In the genomic region with DNA sequence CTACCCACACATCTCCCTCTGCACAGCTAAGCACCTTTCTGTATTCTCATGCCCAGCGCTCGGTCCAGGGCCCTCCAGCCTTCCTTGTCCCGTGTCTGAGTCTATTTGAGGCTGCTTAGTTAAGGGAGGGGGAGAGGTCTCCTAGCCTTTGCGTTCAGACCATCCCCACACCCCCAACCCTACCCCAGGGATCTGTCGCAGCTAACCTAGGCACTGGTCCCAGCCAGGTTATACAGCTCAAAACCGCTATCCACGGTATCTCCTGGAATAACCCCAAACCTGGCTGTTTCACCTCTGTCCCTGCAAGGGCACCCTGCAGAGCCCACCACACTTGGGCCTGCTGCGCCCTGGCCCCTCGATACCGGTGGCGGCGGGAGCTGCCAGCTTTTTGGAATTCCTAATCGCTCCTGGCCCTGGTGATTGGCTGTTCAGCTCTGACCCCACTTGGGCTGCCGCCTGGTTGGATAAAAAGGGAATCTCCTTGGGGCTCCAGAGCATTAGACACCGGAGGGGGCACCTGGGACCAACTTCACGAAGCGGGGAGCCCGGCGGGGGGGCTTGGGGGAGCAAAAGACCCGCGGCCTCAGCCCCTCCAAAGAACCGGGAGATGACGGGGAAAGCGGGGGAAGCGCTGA, we compare ENCODE assay signal across 13 mouse cellular contexts. TPM values are rescaled to one million over a fixed set of nuclear protein-coding genes. Genes with fewer than 3 reads are reported as not detected.
DNase-seq lines count a peak whose midpoint lies in the region; ATAC-seq lines count a peak whose summit lies in the region.
"Had no signal": no experiment of that assay in that cellular context is flagged by ENCODE, and none has a peak within 500 bp of the region (broad histone marks: within the 10 kb centered on the region; RNA-seq: fewer than 3 reads in every experiment).

TSS of gene Vsx2 (plus strand) at position 427 of the 635 bp plus-strand sequence.

- no peak for ATAC-seq in kidney, embryonic 14.5 days (ENCODE audit: low FRiP score, low TSS enrichment)
- no peak for ATAC-seq in kidney, embryonic 16.5 days (ENCODE audit: low FRiP score, low TSS enrichment)
- no peak; the same call in 1 of the 2 replicates for ATAC-seq in embryonic facial prominence, embryonic 12.5 days (ENCODE audit: insufficient number of reproducible peaks, insufficient read depth, low FRiP score, low TSS enrichment)
- ATAC-seq in hindbrain, embryonic 16.5 days, result no peak; the same call in 1 of the 2 replicates
- ATAC-seq in neural tube, embryonic 12.5 days (ENCODE audit: low FRiP score, low read depth), result no peak

- no peaks in the 10 kb centered on the region for H3K4me1 ChIP-seq in kidney, embryonic 14.5 days (ENCODE audit: control insufficient read depth, insufficient read depth, low read length)
- peaks cover 7% of the 10 kb centered on the region; the same call in 1 of the 2 replicates for H3K4me1 ChIP-seq in kidney, embryonic 16.5 days (ENCODE audit: insufficient read depth, low read length)
- H3K4me1 ChIP-seq in embryonic facial prominence, embryonic 12.5 days, result peaks cover 18% of the 10 kb centered on the region
- peaks cover 5% of the 10 kb centered on the region; the same call in 1 of the 2 replicates for H3K4me1 ChIP-seq in hindbrain, embryonic 16.5 days (ENCODE audit: control insufficient read depth, insufficient read depth, low read depth, low read length)
- peaks cover 17% of the 10 kb centered on the region for H3K4me1 ChIP-seq in neural tube, embryonic 12.5 days

- 4% methylated on average over 24 of the region's 25 CpGs for WGBS in kidney, embryonic 14.5 days
- 3% methylated on average over 23 of the region's 25 CpGs for whole genome bisulfite sequencing in kidney, embryonic 16.5 days
- 2% methylated on average over 25 of the region's 25 CpGs for WGBS in embryonic facial prominence, embryonic 12.5 days
- 3% methylated on average over 18 of the region's 25 CpGs for WGBS in hindbrain, embryonic 16.5 days
- under 1% methylated on average over 25 of the region's 25 CpGs for WGBS in neural tube, embryonic 12.5 days

- no peak within 1 kb of the TSS for H3K4me2 ChIP-seq in kidney, embryonic 14.5 days (replicated peaks; ENCODE audit: low read depth, low read length)
- no peak within 1 kb of the TSS; the same call in 1 of the 2 replicates for H3K4me2 ChIP-seq in kidney, embryonic 16.5 days (replicated peaks; ENCODE audit: low read depth, low read length)
- H3K4me2 ChIP-seq in embryonic facial prominence, embryonic 12.5 days (replicated peaks), result peak within 1 kb of the TSS; percentile 33
- no peak within 1 kb of the TSS for H3K4me2 ChIP-seq in hindbrain, embryonic 16.5 days (ENCODE audit: low read length)
- peak within 1 kb of the TSS; percentile 12; the same call in 1 of the 2 replicates for H3K4me2 ChIP-seq in neural tube, embryonic 12.5 days (replicated peaks)

- H3K36me3 ChIP-seq in kidney, embryonic 14.5 days (ENCODE audit: control insufficient read depth, insufficient read depth, low read length), result no peaks in the 10 kb centered on the region
- H3K36me3 ChIP-seq in kidney, embryonic 16.5 days (ENCODE audit: insufficient read depth, low read length), result no peaks in the 10 kb centered on the region
- H3K36me3 ChIP-seq in embryonic facial prominence, embryonic 12.5 days, result no peaks in the 10 kb centered on the region
- H3K36me3 ChIP-seq in hindbrain, embryonic 16.5 days (ENCODE audit: control insufficient read depth, insufficient read depth, low read length), result no peaks in the 10 kb centered on the region
- no peaks in the 10 kb centered on the region for H3K36me3 ChIP-seq in neural tube, embryonic 12.5 days

- peaks cover 75% of the 10 kb centered on the region for H3K27me3 ChIP-seq in kidney, embryonic 14.5 days (ENCODE audit: control insufficient read depth, insufficient read depth, low read length)
- H3K27me3 ChIP-seq in kidney, embryonic 16.5 days (ENCODE audit: insufficient read depth, low read length), result peaks cover 75% of the 10 kb centered on the region
- peaks cover 79% of the 10 kb centered on the region for H3K27me3 ChIP-seq in embryonic facial prominence, embryonic 12.5 days
- H3K27me3 ChIP-seq in hindbrain, embryonic 16.5 days (replicated peaks; ENCODE audit: control insufficient read depth, insufficient read depth, low read length), result peaks cover 39% of the 10 kb centered on the region
- H3K27me3 ChIP-seq in neural tube, embryonic 12.5 days (replicated peaks), result peaks cover 77% of the 10 kb centered on the region

- H3K9ac ChIP-seq in kidney, embryonic 14.5 days (ENCODE audit: low read depth, low read length), result no peak within 1 kb of the TSS
- H3K9ac ChIP-seq in kidney, embryonic 16.5 days (replicated peaks; ENCODE audit: low read length), result no peak within 1 kb of the TSS
- no peak within 1 kb of the TSS for H3K9ac ChIP-seq in embryonic facial prominence, embryonic 12.5 days
- no peak within 1 kb of the TSS for H3K9ac ChIP-seq in hindbrain, embryonic 16.5 days (ENCODE audit: low read depth, low read length)
- H3K9ac ChIP-seq in neural tube, embryonic 12.5 days, result no peak within 1 kb of the TSS

- H3K27ac ChIP-seq in kidney, embryonic 14.5 days (ENCODE audit: low read depth, low read length), result no peak within 1 kb of the TSS
- no peak within 1 kb of the TSS for H3K27ac ChIP-seq in kidney, embryonic 16.5 days (ENCODE audit: low read length)
- no peak within 1 kb of the TSS for H3K27ac ChIP-seq in embryonic facial prominence, embryonic 12.5 days
- no peak within 1 kb of the TSS for H3K27ac ChIP-seq in hindbrain, embryonic 16.5 days (ENCODE audit: low read depth, low read length)
- no peak within 1 kb of the TSS for H3K27ac ChIP-seq in neural tube, embryonic 12.5 days

- H3K9me3 ChIP-seq in kidney, embryonic 14.5 days (ENCODE audit: control insufficient read depth, low read length), result no peaks in the 10 kb centered on the region
- no peaks in the 10 kb centered on the region for H3K9me3 ChIP-seq in kidney, embryonic 16.5 days (ENCODE audit: low read length)
- H3K9me3 ChIP-seq in embryonic facial prominence, embryonic 12.5 days, result no peaks in the 10 kb centered on the region
- H3K9me3 ChIP-seq in hindbrain, embryonic 16.5 days (ENCODE audit: control insufficient read depth, low read length), result no peaks in the 10 kb centered on the region
- no peaks in the 10 kb centered on the region for H3K9me3 ChIP-seq in neural tube, embryonic 12.5 days

- H3K4me3 ChIP-seq in kidney, embryonic 14.5 days (ENCODE audit: low read length), result peak within 1 kb of the TSS; percentile 15; the same call in 1 of the 2 replicates
- H3K4me3 ChIP-seq in kidney, embryonic 16.5 days (ENCODE audit: low read length), result no peak within 1 kb of the TSS
- peak within 1 kb of the TSS; percentile 23 for H3K4me3 ChIP-seq in embryonic facial prominence, embryonic 12.5 days
- peak within 1 kb of the TSS; percentile 13; the same call in 1 of the 2 replicates for H3K4me3 ChIP-seq in hindbrain, embryonic 16.5 days (ENCODE audit: low read length)
- peak within 1 kb of the TSS; percentile 22 for H3K4me3 ChIP-seq in neural tube, embryonic 12.5 days
- H3K4me3 ChIP-seq: myocyte had no signal

- no peak for DNase-seq in cerebellum, postnatal 4 days (ENCODE audit: low spot score in 2 of 2)
- no peak for DNase-seq in layer of hippocampus, postnatal 14 days (ENCODE audit: low spot score in 2 of 2)
- no peak for DNase-seq in spleen, postnatal 36 days (ENCODE audit: low spot score in 2 of 2)
- DNase-seq: kidney, adult 2 months; spleen, adult 18-20 months had no signal

RNA-seq across cellular contexts. Expression of gene Vsx2, which starts in this region (rescaled TPM):
- 0.06 TPM in 1 of 2 replicates, not detected in the other for polyA plus RNA-seq in kidney, embryonic 14.5 days (2014; fragmentation: Nextera tagmentation; extraction: Ambion mirVana)
- not detected in 2 replicates for polyA plus RNA-seq in kidney, embryonic 16.5 days (2015; fragmentation: Nextera tagmentation; extraction: Ambion mirVana)
- polyA plus RNA-seq in embryonic facial prominence, embryonic 12.5 days (2016; fragmentation: Nextera tagmentation; extraction: Ambion mirVana), result 6.6 and 8.4 TPM in 2 replicates
- polyA plus RNA-seq in hindbrain, embryonic 16.5 days (2015; fragmentation: Nextera tagmentation; extraction: Ambion mirVana), result 3.0 and 3.7 TPM in 2 replicates
- 6.6 and 6.9 TPM in 2 replicates for polyA plus RNA-seq in neural tube, embryonic 12.5 days (2016; fragmentation: Nextera tagmentation; extraction: Ambion mirVana)
- total RNA-seq in layer of hippocampus, postnatal 14 days (2021), result under 1 TPM; 0.23 to 0.31 TPM
- total RNA-seq: liver, adult 2 months; MEL had no signal
- polyA plus RNA-seq: kidney, adult 2 months; liver, adult 2 months; myocyte had no signal

Comparison
In these comparisons a context has a peak if more than half of its experiments do, and no peak if none do; other contexts are left out.
1. H3K4me2 ChIP-seq: peak in embryonic facial prominence, embryonic 12.5 days (single experiment) and neural tube, embryonic 12.5 days (single experiment); none in kidney, embryonic 14.5 days (single experiment), kidney, embryonic 16.5 days (single experiment) and hindbrain, embryonic 16.5 days (single experiment).